Mouse (Mus musculus) induced T-regulatory cell, adult 2 months (primary cell): Measurements from ENCODE around the gene Rilp.

ENCODE experiments used
- DNase-seq: peaks from one replicate; pipeline ENCODE4 v3.0.0-alpha.2; 2012; ENCODE audit warnings: low read depth

Rilp gene

GRCm38 (mm10) chr11:75494296-75495049 is 15.4 kb upstream of the Rilp start:
- no peak for DNase-seq

GRCm38 (mm10) chr11:75498126-75498525 is 11.8 kb upstream of the Rilp start:
- DNase-seq: no peak

- DNase-seq: no peak
Observed at GRCm38 (mm10) chr11:75508162-75508561, 1.7 kb upstream of the Rilp start.

DNA sequence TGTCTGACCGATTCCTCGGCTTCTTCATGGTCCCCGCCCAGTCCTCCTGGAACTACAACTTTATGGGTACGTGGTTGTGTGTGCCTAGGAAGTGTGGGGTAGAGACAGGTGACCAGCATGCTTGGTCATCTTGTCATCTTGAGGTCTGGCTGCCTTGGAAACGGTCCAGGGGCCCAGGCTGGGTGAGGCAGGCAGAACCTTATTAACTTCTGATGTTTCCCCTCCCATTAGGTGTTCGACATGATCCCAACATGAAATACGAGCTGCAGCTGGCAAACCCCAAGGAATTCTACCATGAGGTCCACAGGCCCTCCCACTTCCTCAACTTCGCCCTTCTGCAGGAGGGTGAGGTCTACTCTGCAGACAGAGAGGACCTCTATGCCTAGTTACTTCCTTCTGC is 990 bp upstream of the Rilp start:
- DNase-seq: no peak

DNA sequence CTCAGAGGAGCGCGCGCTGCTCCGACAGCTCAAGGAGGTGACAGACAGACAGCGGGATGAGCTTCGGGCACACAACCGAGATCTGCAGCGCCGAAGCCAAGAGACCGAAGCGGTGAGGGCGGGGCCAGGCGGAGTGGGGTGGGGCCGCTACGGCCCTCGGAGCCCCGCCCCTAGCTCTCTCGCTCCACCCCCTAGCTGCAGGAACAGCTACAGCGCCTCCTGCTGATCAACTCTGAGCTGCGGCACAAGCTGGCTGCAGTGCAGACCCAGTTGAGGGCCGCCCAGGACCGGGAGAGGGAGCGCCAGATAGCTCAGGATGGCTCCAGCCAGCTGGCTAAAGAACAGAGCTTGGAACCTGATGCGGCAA is 716 bp downstream of the Rilp start:
- DNase-seq: peak; percentile 95

DNA sequence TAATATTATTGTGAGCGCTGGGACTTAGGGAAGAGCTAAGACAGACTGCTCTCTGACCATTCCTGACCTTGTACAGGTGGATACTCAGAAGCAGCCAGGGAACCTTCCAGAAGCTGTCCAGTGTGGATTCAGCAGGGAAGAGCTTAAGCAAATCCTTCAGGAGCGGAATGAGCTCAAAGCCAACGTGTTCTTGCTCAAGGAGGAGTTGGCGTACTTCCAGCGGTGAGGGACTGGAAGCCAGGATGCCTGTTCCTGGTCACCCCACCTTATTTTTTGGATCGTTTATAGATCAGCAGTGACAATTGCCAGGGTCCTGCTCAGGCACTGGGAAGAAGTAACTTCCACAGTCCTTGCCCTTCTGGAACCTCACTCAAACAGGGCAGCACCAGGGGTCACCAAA is 1.3 kb downstream of the Rilp start:
- no peak for DNase-seq

- no peak for DNase-seq
Observed at GRCm38 (mm10) chr11:75512301-75513018, 2.6 kb downstream of the Rilp start.

DNA sequence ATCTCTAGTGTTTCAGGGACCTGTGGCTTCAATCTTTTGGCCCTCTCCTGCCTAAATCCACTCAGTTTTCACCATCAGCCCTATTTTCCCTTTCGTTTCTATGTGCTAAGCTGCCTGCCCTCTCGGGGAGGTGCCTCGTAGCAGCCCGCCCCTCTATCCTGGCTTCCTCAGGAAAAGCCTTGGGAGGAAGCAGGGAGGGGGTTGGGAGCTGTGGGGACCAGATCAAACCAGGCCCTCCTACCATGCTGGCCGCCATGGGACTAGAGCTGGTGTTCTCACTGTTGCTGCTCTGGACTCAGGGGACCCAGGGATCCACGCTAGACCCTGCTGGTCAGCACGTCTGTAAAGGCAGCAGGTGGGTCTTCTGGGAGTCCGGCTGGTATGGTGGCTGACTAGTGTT is 3.4 kb downstream of the Rilp start, which contains the start of gene Scarf1:
Scarf1 (plus strand) TSS at position 205 of the 400 bp plus-strand sequence.
- no peak for DNase-seq

DNA sequence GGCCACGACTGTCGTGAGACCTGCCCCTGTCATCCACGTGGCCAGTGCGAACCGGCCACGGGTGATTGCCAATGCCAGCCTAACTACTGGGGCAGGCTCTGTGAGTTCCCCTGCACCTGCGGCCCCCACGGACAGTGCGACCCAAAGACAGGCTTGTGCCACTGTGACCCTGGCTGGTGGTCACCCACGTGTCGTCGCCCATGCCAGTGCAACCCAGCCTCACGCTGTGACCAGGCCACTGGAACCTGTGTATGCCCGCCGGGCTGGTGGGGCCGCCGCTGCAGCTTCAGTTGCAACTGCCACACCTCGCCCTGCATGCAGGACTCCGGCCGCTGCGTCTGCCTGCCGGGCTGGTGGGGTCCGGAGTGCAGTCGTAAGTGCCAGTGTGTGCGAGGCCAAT is 5.3 kb downstream of the Rilp start:
- no peak for DNase-seq

GRCm38 (mm10) chr11:75519834-75520633 is 10.1 kb downstream of the Rilp start:
- no peak for DNase-seq

DNA sequence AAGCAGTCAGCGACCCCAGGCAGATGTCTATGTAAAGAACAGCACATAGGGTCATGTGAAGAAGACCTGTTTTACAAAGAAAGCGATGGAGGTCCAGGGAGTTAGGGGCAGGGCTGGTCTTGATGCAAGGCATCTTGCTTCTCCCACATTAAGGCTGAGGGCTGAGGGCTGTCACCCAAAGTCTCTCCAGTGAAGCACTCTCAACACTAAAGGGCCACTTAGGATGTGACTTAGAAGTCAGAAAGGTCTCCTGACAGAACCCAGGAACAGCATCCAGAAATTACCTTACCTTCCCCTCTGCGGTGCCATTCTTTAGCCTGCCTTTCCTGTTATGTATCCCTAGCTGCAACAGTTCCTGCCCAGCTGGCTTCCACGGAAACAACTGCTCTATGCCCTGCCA is 11.7 kb downstream of the Rilp start:
- DNase-seq: no peak

GRCm38 (mm10) chr11:75522793-75523192 is 12.9 kb downstream of the Rilp start:
- DNase-seq: no peak

- DNase-seq: no peak
Observed at GRCm38 (mm10) chr11:75525531-75526125, 15.7 kb downstream of the Rilp start.

GRCm38 (mm10) chr11:75526943-75527342 is 17.0 kb downstream of the Rilp start:
- no peak for DNase-seq

GRCm38 (mm10) chr11:75529771-75530170 is 19.9 kb downstream of the Rilp start:
- no peak for DNase-seq

GRCm38 (mm10) chr11:75530325-75530724 is 20.4 kb downstream of the Rilp start:
- DNase-seq: peak; percentile 95

- no peak for DNase-seq
Observed at GRCm38 (mm10) chr11:75530845-75531373, 21.0 kb downstream of the Rilp start.

DNA sequence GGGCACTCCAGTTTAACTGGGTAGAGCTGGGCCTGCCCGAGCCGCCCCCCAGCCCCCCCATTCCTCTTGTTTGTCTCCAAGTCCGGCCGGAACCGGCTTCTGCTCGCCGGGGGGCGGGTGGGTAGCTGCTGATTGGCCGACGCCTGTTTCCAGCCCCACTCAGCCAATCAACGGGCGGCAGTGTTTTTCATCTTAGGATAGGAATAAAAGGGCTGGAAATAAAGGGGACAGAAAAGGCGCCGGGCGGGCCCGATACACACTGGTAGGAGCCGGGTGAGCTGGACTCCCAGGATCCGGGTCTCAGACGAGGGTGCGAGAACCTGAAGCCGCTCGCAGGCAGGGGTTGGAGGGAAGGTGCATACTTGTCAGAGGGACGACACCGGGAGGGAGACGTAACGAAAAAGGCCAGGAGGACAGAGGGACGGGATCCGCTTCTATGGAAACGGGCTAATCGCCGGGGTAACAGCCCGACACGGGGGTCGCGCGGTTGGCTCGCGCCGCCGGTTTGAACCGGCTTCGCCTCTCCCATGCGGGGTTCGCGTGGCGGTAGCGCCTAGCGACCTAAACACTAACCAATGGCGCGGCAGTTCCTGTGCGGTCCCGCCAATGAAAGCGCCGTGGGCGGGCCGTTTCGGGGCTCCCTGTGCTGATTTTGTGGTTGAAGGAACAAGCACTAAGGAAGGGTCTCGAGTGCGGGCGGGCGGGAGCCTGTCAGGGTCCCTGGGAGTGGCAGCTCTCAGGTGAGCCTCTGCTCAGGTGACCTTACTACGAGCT is 21.8 kb downstream of the Rilp start, which contains the start of gene Slc43a2:
Slc43a2 (plus strand) TSS at position 226 of the 774 bp plus-strand sequence.
- peak; percentile 94 for DNase-seq

- peak; percentile 85 for DNase-seq
Observed at GRCm38 (mm10) chr11:75532340-75533277, 22.7 kb downstream of the Rilp start.
